Mouse (Mus musculus) kidney, adult 2 months (tissue): ENCODE measurements around the gene Plpp4. TPM values are rescaled to one million over a fixed set of nuclear protein-coding genes. Genes with fewer than 3 reads are reported as not detected.

Experiments used
- DNase-seq: peaks from one replicate; pipeline ENCODE4 v3.0.0; 2021
- H3K27ac ChIP-seq: fragments of 200-500 bp; 2 replicates; pipeline ENCODE4 v1.5.1; 2012; ENCODE audit warnings: low read depth, low read length, control low read depth, inconsistent platforms; ENCODE audit not compliant: insufficient read depth
- H3K27me3 ChIP-seq: fragments of 200-500 bp; replicated peaks from 2 replicates; pipeline ENCODE4 v1.6.1; 2012; ENCODE audit warnings: mild to moderate bottlenecking, moderate library complexity, low read length, inconsistent platforms; ENCODE audit not compliant: control insufficient read depth, insufficient read depth
- H3K36me3 ChIP-seq: fragments of 200-500 bp; 2 replicates; pipeline ENCODE4 v1.6.1; 2012; ENCODE audit warnings: mild to moderate bottlenecking, moderate library complexity, low read length, inconsistent platforms; ENCODE audit not compliant: control insufficient read depth, insufficient read depth
- H3K4me1 ChIP-seq: fragments of 200-500 bp; 2 replicates; pipeline ENCODE4 v1.6.1; 2011; ENCODE audit warnings: low read length; ENCODE audit not compliant: control insufficient read depth, insufficient read depth
- H3K4me3 ChIP-seq: fragments of 200-500 bp; 2 replicates; pipeline ENCODE4 v1.5.1; 2011; ENCODE audit warnings: mild to moderate bottlenecking, low read depth, low read length, control low read depth; ENCODE audit not compliant: insufficient read depth
- CTCF ChIP-seq: fragments of 200-500 bp; conservative IDR thresholded peaks from 2 replicates; pipeline ENCODE4 v1.5.1; 2011; ENCODE audit warnings: low read depth, mild to moderate bottlenecking, control low read depth, low read length, moderate library complexity, mixed read lengths; ENCODE audit not compliant: insufficient read depth, insufficient read length
- POLR2A ChIP-seq: fragments of 200-500 bp; IDR thresholded peaks from one replicate; pipeline ENCODE4 v1.6.1; 2011; ENCODE audit warnings: low read depth, low read length, control low read depth
- WGBS: fragments of 180-500 bp; shearing (Covaris S2); methylation state at CpG from one replicate; pipeline ENCODE4 v1.1.7; 2018; 5-methylcytosine and 5-hydroxymethylcytosine counted together
- polyA plus RNA-seq: library from polyadenylated mRNA; depleted of rRNA; stranded (reverse); fragments of >200 nt; gene quantifications from 2 replicates; pipeline ENCODE4 v1.2.3, GENCODE M21; 2012

Gene Plpp4
- polyA plus RNA-seq, 1 experiment = 0.27 TPM

DNA sequence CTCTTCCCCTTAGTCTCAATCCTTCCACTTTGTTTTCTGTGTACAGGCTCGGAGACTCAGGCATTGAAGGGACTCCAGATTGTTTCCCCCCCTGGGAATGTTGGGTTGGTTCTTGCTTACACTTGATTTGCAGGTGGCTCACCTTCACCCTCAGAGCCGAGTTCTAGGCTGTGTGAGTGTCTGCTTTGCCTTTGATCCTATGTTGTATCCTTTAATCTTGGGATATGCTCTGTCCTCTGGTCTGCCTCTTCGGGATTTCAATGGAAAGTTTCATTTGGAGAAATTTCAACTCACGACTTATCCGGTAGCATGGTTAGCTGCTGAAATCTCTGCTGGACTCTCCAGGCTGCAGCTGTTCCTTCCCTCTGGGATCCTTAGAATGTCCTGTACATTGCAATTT is 17.9 kb downstream of the Plpp4 start:
- no peaks in the 10 kb centered on the region for H3K27me3 ChIP-seq
- DNase-seq = no peak

DNA sequence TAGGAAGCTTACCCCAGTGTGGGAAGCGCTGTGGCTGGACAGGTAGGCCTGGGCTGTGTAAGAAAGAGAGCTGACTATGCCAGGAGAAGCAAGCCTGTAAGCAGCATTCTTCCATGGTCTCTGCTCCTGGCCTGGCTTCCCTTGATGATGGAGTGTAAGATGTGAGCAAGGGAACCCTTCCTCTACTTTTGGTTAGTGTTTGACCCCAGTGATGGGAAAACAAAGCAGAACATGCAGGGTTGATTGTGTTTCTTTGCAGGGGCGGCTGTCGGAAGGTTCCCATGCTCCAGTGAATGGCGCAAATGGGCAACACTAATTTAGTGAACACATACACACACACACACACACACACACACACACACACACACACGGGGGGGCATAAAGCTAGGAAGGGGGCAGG is 20.9 kb downstream of the Plpp4 start:
- H3K27me3 ChIP-seq = no peaks in the 10 kb centered on the region
- DNase-seq = no peak
- H3K36me3 ChIP-seq = no peaks in the 10 kb centered on the region
- TF ChIP-seq POLR2A = no peak
- no peak overlapping the region for H3K27ac ChIP-seq
- WGBS = 72% methylated on average over 5 of the region's 5 CpGs
- no peak overlapping the region for H3K4me3 ChIP-seq
- H3K4me1 ChIP-seq = no peaks in the 10 kb centered on the region

More for the DNA sequence above, 17.9 kb downstream of the Plpp4 start:
- 88% methylated on average over 5 of the region's 5 CpGs for WGBS
- Histone ChIP-seq H3K4me1 (no peaks in the 10 kb centered on the region), H3K27ac (no peak overlapping the region), H3K4me3 (no peak overlapping the region), H3K36me3 (no peaks in the 10 kb centered on the region)
- TF ChIP-seq POLR2A (no peak), CTCF (no peak)

DNA sequence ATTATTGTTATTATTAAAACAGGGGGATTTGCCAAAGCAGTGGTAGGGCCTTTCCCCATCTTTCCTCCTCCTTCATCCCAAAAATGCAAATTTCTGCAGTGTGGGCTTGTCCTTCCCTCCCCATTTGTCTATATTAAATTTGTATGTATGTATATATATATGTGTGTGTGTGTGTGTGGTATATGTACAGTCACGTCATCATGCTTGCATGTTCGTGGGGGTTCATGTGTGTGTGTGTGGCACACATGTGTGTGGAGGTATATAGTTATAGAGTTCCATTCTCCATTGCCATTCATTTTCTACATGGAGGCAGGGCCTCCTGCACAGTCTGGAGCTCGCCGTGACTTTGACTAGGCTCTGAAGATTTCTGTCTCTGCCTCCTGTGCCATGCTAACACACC is 22.0 kb downstream of the Plpp4 start:
- 90% methylated on average over 4 of the region's 4 CpGs for WGBS
- Histone ChIP-seq H3K4me3 (no peak overlapping the region), H3K4me1 (no peaks in the 10 kb centered on the region), H3K36me3 (no peaks in the 10 kb centered on the region), H3K27ac (no peak overlapping the region), H3K27me3 (no peaks in the 10 kb centered on the region)
- DNase-seq = no peak
- no peak for TF ChIP-seq POLR2A
- no peak for TF ChIP-seq CTCF

DNA sequence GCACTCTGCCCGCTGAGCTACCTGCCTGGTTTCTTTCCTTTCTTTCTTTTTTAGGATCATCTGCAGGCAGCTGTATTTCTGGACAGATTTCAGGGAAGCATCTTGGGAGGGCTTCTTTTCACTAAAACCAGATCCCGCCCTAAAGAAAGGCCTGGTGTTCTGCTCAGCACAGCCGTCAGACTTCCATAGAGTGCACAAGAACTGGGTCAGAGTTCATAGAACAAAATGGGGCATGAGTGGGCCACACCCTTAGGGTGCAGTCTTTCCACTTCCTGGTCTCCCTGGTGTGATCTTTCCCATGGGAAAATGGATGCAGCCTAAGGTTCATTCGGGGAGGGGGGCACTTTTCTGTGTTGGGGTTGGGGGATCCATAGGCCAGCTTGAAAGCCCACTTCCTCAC is 22.4 kb downstream of the Plpp4 start:
- no peak for DNase-seq
- Histone ChIP-seq H3K27ac (no peak overlapping the region), H3K4me1 (no peaks in the 10 kb centered on the region), H3K27me3 (no peaks in the 10 kb centered on the region), H3K4me3 (no peak overlapping the region), H3K36me3 (no peaks in the 10 kb centered on the region)
- TF ChIP-seq POLR2A (no peak), CTCF (no peak)
- 80% methylated on average over 4 of the region's 4 CpGs for WGBS

DNA sequence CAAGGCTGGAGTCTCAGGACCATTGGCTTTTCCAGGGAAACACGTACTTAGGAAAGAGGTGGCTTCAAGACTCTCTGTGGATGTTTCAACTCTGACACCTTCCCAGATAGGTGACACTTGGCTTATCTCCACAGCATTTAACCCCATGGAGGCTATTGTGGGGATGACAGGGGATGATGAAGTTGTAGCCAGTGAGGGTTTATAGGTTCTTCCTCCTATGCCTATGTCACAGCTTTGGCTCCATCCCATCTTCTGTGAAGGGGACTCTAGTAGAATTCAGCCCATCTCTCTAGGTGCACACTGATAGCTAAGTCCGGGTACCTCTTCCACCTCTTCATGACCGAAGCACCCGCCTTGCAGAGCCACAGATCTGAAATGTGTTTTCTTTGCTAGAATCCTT is 25.1 kb downstream of the Plpp4 start:
- Histone ChIP-seq H3K4me3 (no peak overlapping the region), H3K27me3 (no peaks in the 10 kb centered on the region), H3K36me3 (no peaks in the 10 kb centered on the region), H3K27ac (no peak overlapping the region), H3K4me1 (no peaks in the 10 kb centered on the region)
- WGBS = 89% methylated on average over 4 of the region's 4 CpGs
- no peak for DNase-seq
- TF ChIP-seq CTCF = no peak
- no peak for TF ChIP-seq POLR2A

DNA sequence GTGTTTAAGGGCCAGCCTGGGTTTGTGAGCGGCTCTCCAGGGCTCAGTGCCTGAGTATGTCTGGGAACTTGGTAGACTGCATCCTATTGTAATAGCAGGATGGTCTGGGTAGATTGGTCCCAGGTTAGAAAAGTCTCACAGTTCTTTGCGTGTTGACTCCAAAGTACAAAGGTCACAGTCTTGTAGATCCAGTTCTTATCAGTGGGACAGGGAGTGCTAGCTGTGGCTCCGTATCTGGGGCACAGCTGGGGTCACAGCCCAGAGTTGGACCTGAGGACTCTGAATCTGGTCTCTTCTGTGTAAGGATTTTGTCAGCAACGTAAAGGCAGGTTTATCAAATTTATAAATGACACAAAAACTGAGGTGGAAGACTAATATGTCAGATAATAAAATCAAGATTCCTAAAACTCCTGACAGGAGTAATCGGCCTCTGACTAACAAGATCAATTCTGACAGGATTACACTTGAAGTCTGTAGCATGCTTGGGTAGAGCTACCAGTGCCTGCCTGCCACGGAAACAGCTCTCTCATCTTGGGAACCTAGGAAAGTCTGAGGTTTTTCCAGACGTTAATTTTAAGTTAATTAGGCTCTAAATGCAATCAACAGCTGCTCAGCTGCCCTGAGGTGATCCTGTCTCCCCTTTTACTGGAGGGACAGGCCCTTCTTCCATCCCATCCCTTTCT is 28.5 kb downstream of the Plpp4 start:
- TF ChIP-seq POLR2A (no peak), CTCF (no peak)
- Histone ChIP-seq H3K4me1 (no peaks in the 10 kb centered on the region), H3K27me3 (no peaks in the 10 kb centered on the region), H3K4me3 (no peak overlapping the region), H3K36me3 (no peaks in the 10 kb centered on the region), H3K27ac (no peak overlapping the region)
- 60% methylated on average over 7 of the region's 7 CpGs for WGBS
- DNase-seq = no peak

DNA sequence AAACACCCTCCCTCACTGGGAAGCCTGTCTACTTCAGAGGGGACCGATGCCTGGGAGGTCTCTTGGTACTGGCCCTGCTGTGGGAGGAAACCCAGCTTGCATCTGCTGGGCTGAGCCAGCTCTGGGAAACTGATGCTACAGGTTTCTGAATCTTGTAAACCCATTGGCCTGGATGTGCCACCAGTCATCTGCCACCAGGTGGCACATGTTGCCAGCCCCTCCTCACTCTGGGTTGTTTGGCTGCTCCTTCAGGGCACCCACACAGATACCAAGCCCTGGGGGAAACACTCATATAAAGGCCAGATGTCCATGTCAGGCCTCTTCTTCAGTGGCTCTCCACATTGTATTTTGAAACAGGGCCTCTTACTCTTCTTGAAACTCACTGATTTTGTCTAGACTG is 36.4 kb downstream of the Plpp4 start:
- Histone ChIP-seq H3K4me1 (no peaks in the 10 kb centered on the region), H3K4me3 (no peak overlapping the region), H3K36me3 (no peaks in the 10 kb centered on the region), H3K27me3 (no peaks in the 10 kb centered on the region), H3K27ac (no peak overlapping the region)
- DNase-seq = no peak
- 76% methylated on average over 1 of the region's 1 CpGs for whole genome bisulfite sequencing
- TF ChIP-seq POLR2A = no peak
- TF ChIP-seq CTCF = peak; percentile 34; the same call in 1 of the 2 replicates
